Mouse (Mus musculus): ENCODE measurements around the gene Osbp2. TPM values are rescaled to one million over a fixed set of nuclear protein-coding genes. Genes with fewer than 3 reads are reported as not detected.
A peak's percentile ranks its signal among the peaks of the same experiment; 100 is the strongest.

Osbp2 gene
- polyA plus RNA-seq, 1 experiment from 2014 or later, result 1.8 TPM

DNA sequence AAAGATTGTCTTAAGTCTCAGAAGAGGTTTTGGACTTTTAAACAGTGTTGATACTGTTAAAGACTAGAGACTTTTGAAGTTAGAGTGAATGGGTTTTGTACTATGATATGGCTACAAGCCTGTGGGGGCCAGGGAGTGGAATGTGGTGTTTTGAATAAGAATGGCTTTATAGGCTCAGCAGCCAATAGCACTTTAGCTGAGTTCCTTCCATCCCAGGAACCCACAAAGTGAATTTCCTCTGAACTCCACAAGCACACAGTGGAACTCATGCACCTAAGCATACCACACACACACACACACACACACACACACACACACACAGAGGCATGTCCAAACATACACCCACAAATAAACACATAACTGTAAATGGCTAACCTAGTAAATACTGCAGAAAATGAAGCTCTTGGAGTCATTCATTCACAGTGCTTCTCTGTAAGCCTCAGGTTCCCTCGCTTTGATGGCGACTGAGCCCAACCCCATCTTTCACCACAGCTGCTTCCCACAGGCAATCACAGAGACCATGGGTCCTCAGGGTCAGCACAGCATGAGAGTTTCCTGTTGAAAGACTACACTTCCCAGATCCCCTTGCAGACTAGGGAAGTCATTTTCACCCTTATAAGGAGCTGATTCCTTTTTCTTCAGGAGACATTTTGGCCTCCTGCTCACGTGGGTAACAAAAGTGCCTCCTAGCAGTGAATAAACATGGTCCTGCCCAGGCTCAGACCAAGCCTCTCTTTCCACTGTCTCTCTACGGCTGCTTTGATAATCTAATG is 45.5 kb downstream of the Osbp2 start:
- Histone ChIP-seq H3K36me3 (ENCODE audit: control insufficient read depth, insufficient read depth, low read length) (no peaks in the 10 kb centered on the region), H3K4me2 (replicated peaks; ENCODE audit: low read depth, low read length) (no peak overlapping the region), H3K4me3 (ENCODE audit: low read depth, low read length) (no peak overlapping the region), H3K27ac (ENCODE audit: low read depth, low read length) (no peak overlapping the region), H3K9ac (ENCODE audit: low read depth, low read length) (no peak overlapping the region), H3K9me3 (ENCODE audit: control insufficient read depth, low read length) (no peaks in the 10 kb centered on the region), H3K27me3 (ENCODE audit: control insufficient read depth, insufficient read depth, low read length) (no peaks in the 10 kb centered on the region), H3K4me1 (replicated peaks; ENCODE audit: control insufficient read depth, insufficient read depth, low read length) (no peaks in the 10 kb centered on the region)
- ATAC-seq (ENCODE audit: low FRiP score), result no peak
- DNase-seq (ENCODE audit: low spot score), result peak; percentile 16
- WGBS, result 23% methylated on average over 4 of the region's 4 CpGs

DNA sequence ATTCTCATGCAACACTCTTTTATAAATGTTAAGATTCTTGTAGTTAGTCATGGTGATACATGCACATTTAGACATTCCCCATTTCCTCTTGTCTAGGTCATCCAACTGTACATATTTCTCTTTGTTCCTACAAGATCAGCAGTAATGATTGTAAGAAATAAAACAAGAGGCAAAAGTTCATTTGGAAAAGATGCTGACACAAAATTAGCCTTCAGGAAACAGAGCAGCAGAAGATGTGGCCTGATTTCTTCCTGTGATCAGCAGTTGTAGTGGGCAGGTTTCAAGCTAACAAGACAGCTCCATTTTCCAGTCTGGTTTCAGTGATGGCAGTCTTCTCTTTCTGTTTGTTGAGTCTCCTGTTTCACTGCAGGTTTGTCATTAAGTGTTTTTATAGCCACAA is 47.8 kb downstream of the Osbp2 start:
- no peak for ATAC-seq (ENCODE audit: low FRiP score)
- no peaks in the 10 kb centered on the region for H3K27me3 ChIP-seq (ENCODE audit: control insufficient read depth, insufficient read depth, low read length)
- H3K9ac ChIP-seq (ENCODE audit: low read depth, low read length), result no peak overlapping the region

DNA sequence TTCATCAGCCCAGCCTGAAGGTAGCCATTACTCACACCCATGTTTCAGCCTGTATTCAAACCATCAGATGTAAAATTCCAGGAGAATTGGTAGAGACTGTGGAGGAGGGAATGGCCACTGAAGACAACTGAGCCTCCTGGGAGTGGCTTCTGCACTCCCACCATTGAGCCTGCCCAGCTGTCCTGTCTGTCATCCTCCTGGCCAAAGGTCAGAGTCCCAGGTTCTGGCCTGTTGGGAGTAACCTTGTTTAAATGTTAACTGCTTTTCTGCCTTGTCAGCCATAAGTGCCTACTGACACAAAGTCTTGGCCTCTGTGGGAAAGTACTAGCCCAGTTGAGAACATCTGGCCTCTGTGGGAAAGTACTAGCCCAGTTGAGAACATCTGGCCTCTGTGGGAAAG is 50.4 kb downstream of the Osbp2 start:
- no peak overlapping the region for H3K4me3 ChIP-seq (ENCODE audit: low read depth, low read length)
- no peak for DNase-seq (ENCODE audit: low spot score)

More for the DNA sequence above, 47.8 kb downstream of the Osbp2 start:
- no peaks in the 10 kb centered on the region for H3K9me3 ChIP-seq (ENCODE audit: control insufficient read depth, low read length)
- no peaks in the 10 kb centered on the region for H3K4me1 ChIP-seq (replicated peaks; ENCODE audit: control insufficient read depth, insufficient read depth, low read length)
- no peaks in the 10 kb centered on the region for H3K36me3 ChIP-seq (ENCODE audit: control insufficient read depth, insufficient read depth, low read length)
- no peak overlapping the region for H3K4me3 ChIP-seq (ENCODE audit: low read depth, low read length)
- H3K4me2 ChIP-seq (replicated peaks; ENCODE audit: low read depth, low read length), result no peak overlapping the region
- no peak overlapping the region for H3K27ac ChIP-seq (ENCODE audit: low read depth, low read length)
- DNase-seq (ENCODE audit: low spot score), result no peak

DNA sequence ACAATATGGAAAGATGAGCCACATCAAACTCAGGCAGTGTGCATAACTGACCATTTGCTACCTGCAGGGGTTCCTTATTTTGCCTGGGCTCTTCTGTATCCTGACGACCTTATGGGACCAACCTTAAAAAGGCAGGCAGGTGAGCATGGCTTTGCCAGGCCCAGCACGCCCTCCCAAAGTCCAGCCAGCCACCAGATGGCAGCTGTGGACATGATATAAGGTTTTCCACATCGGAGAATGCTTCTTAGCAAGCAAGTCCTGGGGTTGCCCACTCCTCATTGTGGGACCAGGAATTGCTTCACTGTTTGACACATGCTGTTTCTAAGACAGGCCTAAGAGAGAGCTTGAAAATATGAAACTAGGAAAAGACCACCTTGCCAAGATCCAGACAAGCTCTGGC is 55.5 kb downstream of the Osbp2 start:
- Histone ChIP-seq H3K4me3 (ENCODE audit: low read depth, low read length) (no peak overlapping the region), H3K36me3 (ENCODE audit: control insufficient read depth, insufficient read depth, low read length) (no peaks in the 10 kb centered on the region), H3K4me1 (replicated peaks; ENCODE audit: control insufficient read depth, insufficient read depth, low read length) (no peaks in the 10 kb centered on the region), H3K9ac (ENCODE audit: low read depth, low read length) (no peak overlapping the region), H3K9me3 (ENCODE audit: control insufficient read depth, low read length) (no peaks in the 10 kb centered on the region), H3K4me2 (replicated peaks; ENCODE audit: low read depth, low read length) (no peak overlapping the region), H3K27me3 (ENCODE audit: control insufficient read depth, insufficient read depth, low read length) (no peaks in the 10 kb centered on the region), H3K27ac (ENCODE audit: low read depth, low read length) (no peak overlapping the region)
- DNase-seq (ENCODE audit: low spot score) (peak; percentile 23), ATAC-seq (ENCODE audit: low FRiP score) (no peak)
- WGBS, result 33% methylated on average over 3 of the region's 3 CpGs

More for the DNA sequence above, 50.4 kb downstream of the Osbp2 start:
- Histone ChIP-seq H3K4me1 (replicated peaks; ENCODE audit: control insufficient read depth, insufficient read depth, low read length) (no peaks in the 10 kb centered on the region), H3K9me3 (ENCODE audit: control insufficient read depth, low read length) (no peaks in the 10 kb centered on the region), H3K27ac (ENCODE audit: low read depth, low read length) (no peak overlapping the region), H3K9ac (ENCODE audit: low read depth, low read length) (no peak overlapping the region), H3K36me3 (ENCODE audit: control insufficient read depth, insufficient read depth, low read length) (no peaks in the 10 kb centered on the region), H3K27me3 (ENCODE audit: control insufficient read depth, insufficient read depth, low read length) (no peaks in the 10 kb centered on the region), H3K4me2 (replicated peaks; ENCODE audit: low read depth, low read length) (no peak overlapping the region)
- ATAC-seq (ENCODE audit: low FRiP score), result no peak

DNA sequence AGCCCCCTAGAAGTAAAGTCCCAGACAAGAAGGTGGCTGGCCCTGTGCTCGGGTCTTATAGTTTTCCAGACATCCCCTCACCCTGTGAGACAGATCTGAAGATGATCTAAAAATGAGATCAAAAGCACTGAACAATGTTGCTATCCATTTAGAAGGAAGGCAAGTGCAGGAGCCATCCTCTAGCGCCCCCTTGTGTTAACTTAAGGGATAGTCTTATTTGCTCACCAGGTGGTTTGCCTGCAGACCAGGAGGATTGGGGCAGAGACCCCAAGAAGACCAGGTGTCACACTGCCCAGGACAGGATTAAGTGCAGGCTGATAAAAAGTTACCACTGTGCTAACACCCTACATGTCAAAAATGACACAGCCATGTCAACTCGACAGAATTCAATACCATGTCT is 58.3 kb downstream of the Osbp2 start:
- no peak for ATAC-seq (ENCODE audit: low FRiP score)
- Histone ChIP-seq H3K4me3 (ENCODE audit: low read depth, low read length) (no peak overlapping the region), H3K9me3 (ENCODE audit: control insufficient read depth, low read length) (no peaks in the 10 kb centered on the region), H3K4me2 (replicated peaks; ENCODE audit: low read depth, low read length) (no peak overlapping the region), H3K36me3 (ENCODE audit: control insufficient read depth, insufficient read depth, low read length) (no peaks in the 10 kb centered on the region), H3K9ac (ENCODE audit: low read depth, low read length) (no peak overlapping the region), H3K27ac (ENCODE audit: low read depth, low read length) (no peak overlapping the region), H3K4me1 (replicated peaks; ENCODE audit: control insufficient read depth, insufficient read depth, low read length) (no peaks in the 10 kb centered on the region), H3K27me3 (ENCODE audit: control insufficient read depth, insufficient read depth, low read length) (no peaks in the 10 kb centered on the region)
- WGBS, result 29% methylated on average over 3 of the region's 3 CpGs
- DNase-seq (ENCODE audit: low spot score), result peak; percentile 60

DNA sequence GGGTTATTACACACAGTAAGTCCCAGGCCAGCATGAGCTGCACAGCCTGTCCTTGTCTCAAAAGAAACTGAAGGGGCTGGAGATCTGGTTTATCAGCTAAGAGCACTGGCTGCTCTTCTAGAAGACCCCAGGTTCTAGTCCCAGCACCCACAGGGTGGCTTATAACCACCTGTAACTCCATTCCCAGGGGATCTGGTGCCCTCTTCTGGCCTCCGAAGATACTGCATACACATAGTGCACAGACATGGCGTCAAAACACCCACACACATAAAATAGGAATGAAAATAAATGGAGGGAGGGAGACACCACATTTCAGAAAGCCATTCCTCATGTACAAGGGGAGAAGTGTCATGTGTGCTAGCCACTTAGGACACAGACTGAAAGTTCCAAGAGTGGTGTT is 59.1 kb downstream of the Osbp2 start:
- 91% methylated on average over 2 of the region's 2 CpGs for WGBS

DNA sequence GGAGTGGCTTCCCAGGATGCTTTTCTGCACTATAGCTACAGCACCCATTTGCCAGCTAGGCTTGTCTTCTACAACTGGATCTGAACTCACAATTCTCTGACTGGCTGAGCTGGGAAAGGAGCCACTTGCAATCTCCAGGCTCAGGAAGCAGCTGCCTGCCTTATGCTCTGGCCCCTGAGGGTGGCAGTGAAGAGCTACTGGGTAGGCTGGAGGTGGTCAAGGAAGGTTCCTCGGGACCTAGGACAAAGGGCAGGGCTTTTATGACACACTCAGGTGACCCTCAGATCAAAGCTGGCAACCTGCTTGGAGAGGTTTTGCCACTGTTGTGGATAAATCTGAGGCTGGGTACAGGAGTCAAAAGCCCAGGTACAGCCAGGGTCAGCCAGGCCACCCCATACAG is 61.6 kb downstream of the Osbp2 start:
- Histone ChIP-seq H3K4me1 (replicated peaks; ENCODE audit: control insufficient read depth, insufficient read depth, low read length) (no peaks in the 10 kb centered on the region), H3K27ac (ENCODE audit: low read depth, low read length) (no peak overlapping the region), H3K9me3 (ENCODE audit: control insufficient read depth, low read length) (no peaks in the 10 kb centered on the region), H3K4me3 (ENCODE audit: low read depth, low read length) (no peak overlapping the region), H3K9ac (ENCODE audit: low read depth, low read length) (no peak overlapping the region), H3K36me3 (ENCODE audit: control insufficient read depth, insufficient read depth, low read length) (no peaks in the 10 kb centered on the region), H3K4me2 (replicated peaks; ENCODE audit: low read depth, low read length) (no peak overlapping the region), H3K27me3 (ENCODE audit: control insufficient read depth, insufficient read depth, low read length) (no peaks in the 10 kb centered on the region)
- DNase-seq (ENCODE audit: low spot score) (peak; percentile 2), ATAC-seq (ENCODE audit: low FRiP score) (no peak)
- WGBS, result 50% methylated on average over 1 of the region's 1 CpGs

More for the DNA sequence above, 59.1 kb downstream of the Osbp2 start:
- no peak overlapping the region for H3K4me3 ChIP-seq (ENCODE audit: low read depth, low read length)
- H3K9me3 ChIP-seq (ENCODE audit: control insufficient read depth, low read length), result no peaks in the 10 kb centered on the region
- no peaks in the 10 kb centered on the region for H3K4me1 ChIP-seq (replicated peaks; ENCODE audit: control insufficient read depth, insufficient read depth, low read length)
- ATAC-seq (ENCODE audit: low FRiP score) (no peak), DNase-seq (ENCODE audit: low spot score) (no peak)
- no peaks in the 10 kb centered on the region for H3K27me3 ChIP-seq (ENCODE audit: control insufficient read depth, insufficient read depth, low read length)
- H3K36me3 ChIP-seq (ENCODE audit: control insufficient read depth, insufficient read depth, low read length), result no peaks in the 10 kb centered on the region
- H3K4me2 ChIP-seq (replicated peaks; ENCODE audit: low read depth, low read length), result no peak overlapping the region
- no peak overlapping the region for H3K9ac ChIP-seq (ENCODE audit: low read depth, low read length)
- H3K27ac ChIP-seq (ENCODE audit: low read depth, low read length), result no peak overlapping the region

DNA sequence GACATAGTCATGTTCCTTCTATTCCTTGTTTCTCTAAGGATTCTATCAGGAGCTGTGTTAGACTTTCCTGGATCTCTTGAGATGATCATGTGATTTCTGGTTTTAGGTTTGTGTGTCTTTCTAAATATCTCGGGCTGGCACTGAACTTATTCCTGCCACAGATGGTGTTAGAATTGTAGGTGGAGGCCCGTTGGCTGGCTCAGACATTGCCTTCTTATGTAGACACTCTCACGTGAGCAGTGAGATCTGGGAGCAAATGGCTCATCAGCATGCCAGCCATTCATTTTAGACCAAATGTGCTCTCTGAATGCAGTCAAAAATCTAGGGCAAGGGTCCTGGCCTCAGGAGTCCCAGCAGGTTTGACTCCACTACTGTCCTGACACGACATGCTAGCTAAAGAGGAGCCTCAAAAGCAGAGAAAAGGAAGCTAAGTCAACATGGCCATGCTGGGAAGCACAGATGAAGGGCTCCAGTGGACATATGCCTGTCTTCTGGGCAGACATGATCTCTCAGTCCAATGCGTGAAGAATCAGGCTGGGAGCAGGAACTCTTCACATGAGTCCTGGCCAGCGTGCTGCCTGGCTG is 66.0 kb downstream of the Osbp2 start:
- Histone ChIP-seq H3K9ac (ENCODE audit: low read depth, low read length) (no peak overlapping the region), H3K4me1 (replicated peaks; ENCODE audit: control insufficient read depth, insufficient read depth, low read length) (no peaks in the 10 kb centered on the region), H3K36me3 (ENCODE audit: control insufficient read depth, insufficient read depth, low read length) (no peaks in the 10 kb centered on the region), H3K4me3 (ENCODE audit: low read depth, low read length) (no peak overlapping the region), H3K27me3 (ENCODE audit: control insufficient read depth, insufficient read depth, low read length) (no peaks in the 10 kb centered on the region), H3K4me2 (replicated peaks; ENCODE audit: low read depth, low read length) (no peak overlapping the region), H3K9me3 (ENCODE audit: control insufficient read depth, low read length) (no peaks in the 10 kb centered on the region), H3K27ac (ENCODE audit: low read depth, low read length) (no peak overlapping the region)
- WGBS, result 87% methylated on average over 6 of the region's 6 CpGs
- DNase-seq (ENCODE audit: low spot score) (no peak), ATAC-seq (ENCODE audit: low FRiP score) (no peak)

DNA sequence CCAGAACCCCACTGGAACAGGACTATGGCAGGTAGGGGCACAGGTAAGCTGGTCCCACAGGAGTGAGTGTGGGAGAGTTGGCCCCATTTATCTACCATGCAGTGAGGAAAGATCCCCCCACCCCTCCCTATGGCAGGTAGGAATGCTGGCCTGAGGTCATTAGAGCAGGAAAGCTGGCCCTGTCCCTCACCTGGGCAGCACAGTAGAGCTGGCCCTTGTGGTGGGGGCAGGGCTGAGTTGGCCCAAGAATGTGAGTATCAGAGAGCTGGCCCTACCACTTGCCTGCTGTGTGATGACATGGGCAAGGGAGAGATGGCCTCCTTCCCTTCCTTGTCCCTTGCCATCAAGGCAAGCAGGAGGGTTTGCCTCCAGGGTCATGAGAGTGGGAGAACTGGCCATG is 73.0 kb downstream of the Osbp2 start:
- Histone ChIP-seq H3K4me1 (replicated peaks; ENCODE audit: control insufficient read depth, insufficient read depth, low read length) (no peaks in the 10 kb centered on the region), H3K9ac (ENCODE audit: low read depth, low read length) (no peak overlapping the region), H3K4me3 (ENCODE audit: low read depth, low read length) (no peak overlapping the region), H3K27me3 (ENCODE audit: control insufficient read depth, insufficient read depth, low read length) (no peaks in the 10 kb centered on the region), H3K4me2 (replicated peaks; ENCODE audit: low read depth, low read length) (no peak overlapping the region), H3K27ac (ENCODE audit: low read depth, low read length) (no peak overlapping the region), H3K36me3 (ENCODE audit: control insufficient read depth, insufficient read depth, low read length) (no peaks in the 10 kb centered on the region), H3K9me3 (ENCODE audit: control insufficient read depth, low read length) (no peaks in the 10 kb centered on the region)
- no peak for ATAC-seq (ENCODE audit: low FRiP score)
- DNase-seq (ENCODE audit: low spot score), result no peak
